Mouse (Mus musculus): ENCODE results near the gene Fli1. TPM values are rescaled to one million over a fixed set of nuclear protein-coding genes. Genes with fewer than 3 reads are reported as not detected.

The Fli1 gene
- polyA plus RNA-seq (2016; fragmentation: Nextera tagmentation; extraction: Ambion mirVana) = 13.9 and 17.6 TPM in 2 replicates

GRCm38 (mm10) chr9:32542212-32543039, at the start of gene Fli1:
TSS of gene Fli1 (minus strand) at chr9:32542861.
- DNase-seq (ENCODE audit: low spot score) = peak; percentile 63
- no peaks in the 10 kb centered on the region for H3K36me3 ChIP-seq
- peaks cover 100% of the 10 kb centered on the region for H3K27me3 ChIP-seq (ENCODE audit: low read depth, poor library complexity, severe bottlenecking)
- peak within 1 kb of the TSS; percentile 57; the same call in 1 of the 2 replicates for H3K27ac ChIP-seq (replicated peaks)
- peaks cover 76% of the 10 kb centered on the region for H3K4me1 ChIP-seq
- no peaks in the 10 kb centered on the region for H3K9me3 ChIP-seq (replicated peaks)
- WGBS = under 1% methylated on average over 41 of the region's 41 CpGs
- peak within 1 kb of the TSS; percentile 71 for H3K4me3 ChIP-seq

- Histone ChIP-seq H3K36me3 (no peaks in the 10 kb centered on the region), H3K4me3 (no peak overlapping the region), H3K27ac (replicated peaks) (peak overlapping the region; percentile 28; the same call in 1 of the 2 replicates), H3K27me3 (ENCODE audit: low read depth, poor library complexity, severe bottlenecking) (peaks cover 61% of the 10 kb centered on the region), H3K9me3 (replicated peaks) (no peaks in the 10 kb centered on the region), H3K4me1 (peaks cover 20% of the 10 kb centered on the region)
- WGBS = 10% methylated on average over 14 of the region's 14 CpGs
- DNase-seq (ENCODE audit: low spot score) = peak; percentile 68
These were observed 49.3 kb upstream of the Fli1 start for GRCm38 (mm10) chr9:32591732-32592582.

- WGBS = 59% methylated on average over 5 of the region's 5 CpGs
- peaks cover 47% of the 10 kb centered on the region for H3K27me3 ChIP-seq (ENCODE audit: low read depth, poor library complexity, severe bottlenecking)
- H3K4me3 ChIP-seq = no peak overlapping the region
- H3K27ac ChIP-seq (replicated peaks) = no peak overlapping the region
- DNase-seq (ENCODE audit: low spot score) = no peak
- H3K36me3 ChIP-seq = no peaks in the 10 kb centered on the region
- H3K9me3 ChIP-seq (replicated peaks) = no peaks in the 10 kb centered on the region
- peaks cover 20% of the 10 kb centered on the region for H3K4me1 ChIP-seq
These were observed 47.9 kb upstream of the Fli1 start for GRCm38 (mm10) chr9:32590571-32590970.

- Histone ChIP-seq H3K27me3 (ENCODE audit: low read depth, poor library complexity, severe bottlenecking) (peaks cover 40% of the 10 kb centered on the region), H3K36me3 (no peaks in the 10 kb centered on the region), H3K27ac (replicated peaks) (no peak overlapping the region), H3K4me3 (no peak overlapping the region), H3K9me3 (replicated peaks) (no peaks in the 10 kb centered on the region), H3K4me1 (peaks cover 16% of the 10 kb centered on the region)
- peak; percentile 81 for DNase-seq (ENCODE audit: low spot score)
- WGBS = 8% methylated on average over 8 of the region's 8 CpGs
These were observed 47.2 kb upstream of the Fli1 start for GRCm38 (mm10) chr9:32589900-32590299.

GRCm38 (mm10) chr9:32585357-32585756, 42.7 kb upstream of the Fli1 start:
- no peaks in the 10 kb centered on the region for H3K4me1 ChIP-seq
- H3K9me3 ChIP-seq (replicated peaks) = no peaks in the 10 kb centered on the region
- H3K36me3 ChIP-seq = no peaks in the 10 kb centered on the region
- H3K27me3 ChIP-seq (ENCODE audit: low read depth, poor library complexity, severe bottlenecking) = peaks cover 7% of the 10 kb centered on the region; the same call in 1 of the 2 replicates
- no peak overlapping the region for H3K4me3 ChIP-seq
- H3K27ac ChIP-seq (replicated peaks) = no peak overlapping the region
- no peak for DNase-seq (ENCODE audit: low spot score)
- WGBS = 37% methylated on average over 7 of the region's 7 CpGs

GRCm38 (mm10) chr9:32583905-32584304, 41.2 kb upstream of the Fli1 start:
- no peak overlapping the region for H3K27ac ChIP-seq (replicated peaks)
- no peak overlapping the region for H3K4me3 ChIP-seq
- 81% methylated on average over 6 of the region's 6 CpGs for WGBS
- no peaks in the 10 kb centered on the region for H3K4me1 ChIP-seq
- H3K27me3 ChIP-seq (ENCODE audit: low read depth, poor library complexity, severe bottlenecking) = peaks cover 7% of the 10 kb centered on the region; the same call in 1 of the 2 replicates
- no peaks in the 10 kb centered on the region for H3K9me3 ChIP-seq (replicated peaks)
- no peak for DNase-seq (ENCODE audit: low spot score)
- no peaks in the 10 kb centered on the region for H3K36me3 ChIP-seq

- Histone ChIP-seq H3K27ac (replicated peaks) (no peak overlapping the region), H3K9me3 (replicated peaks) (no peaks in the 10 kb centered on the region), H3K36me3 (no peaks in the 10 kb centered on the region), H3K4me3 (no peak overlapping the region), H3K27me3 (ENCODE audit: low read depth, poor library complexity, severe bottlenecking) (no peaks in the 10 kb centered on the region), H3K4me1 (no peaks in the 10 kb centered on the region)
- 85% methylated on average over 11 of the region's 11 CpGs for WGBS
- DNase-seq (ENCODE audit: low spot score) = no peak
These were observed 39.4 kb upstream of the Fli1 start for GRCm38 (mm10) chr9:32581851-32582573.

- 75% methylated on average over 2 of the region's 2 CpGs for whole genome bisulfite sequencing
- H3K27me3 ChIP-seq (ENCODE audit: low read depth, poor library complexity, severe bottlenecking) = no peaks in the 10 kb centered on the region
- H3K4me3 ChIP-seq = no peak overlapping the region
- H3K9me3 ChIP-seq (replicated peaks) = no peaks in the 10 kb centered on the region
- H3K36me3 ChIP-seq = no peaks in the 10 kb centered on the region
- no peak for DNase-seq (ENCODE audit: low spot score)
- no peaks in the 10 kb centered on the region for H3K4me1 ChIP-seq
- H3K27ac ChIP-seq (replicated peaks) = no peak overlapping the region
These were observed 35.8 kb upstream of the Fli1 start for GRCm38 (mm10) chr9:32578411-32578810.

GRCm38 (mm10) chr9:32573638-32574037, 31.0 kb upstream of the Fli1 start:
- Histone ChIP-seq H3K4me3 (no peak overlapping the region), H3K9me3 (replicated peaks) (no peaks in the 10 kb centered on the region), H3K4me1 (no peaks in the 10 kb centered on the region), H3K27me3 (ENCODE audit: low read depth, poor library complexity, severe bottlenecking) (no peaks in the 10 kb centered on the region), H3K36me3 (no peaks in the 10 kb centered on the region), H3K27ac (replicated peaks) (no peak overlapping the region)
- DNase-seq (ENCODE audit: low spot score) = no peak
- WGBS = 69% methylated on average over 4 of the region's 4 CpGs

GRCm38 (mm10) chr9:32571676-32572075, 29.0 kb upstream of the Fli1 start:
- H3K27ac ChIP-seq (replicated peaks) = no peak overlapping the region; the same call in 1 of the 2 replicates
- H3K4me1 ChIP-seq = no peaks in the 10 kb centered on the region
- H3K36me3 ChIP-seq = no peaks in the 10 kb centered on the region
- no peaks in the 10 kb centered on the region for H3K27me3 ChIP-seq (ENCODE audit: low read depth, poor library complexity, severe bottlenecking)
- DNase-seq (ENCODE audit: low spot score) = no peak
- 60% methylated on average over 4 of the region's 4 CpGs for WGBS
- no peaks in the 10 kb centered on the region for H3K9me3 ChIP-seq (replicated peaks)
- no peak overlapping the region for H3K4me3 ChIP-seq

- no peaks in the 10 kb centered on the region for H3K36me3 ChIP-seq
- no peak overlapping the region for H3K4me3 ChIP-seq
- WGBS = 93% methylated on average over 5 of the region's 5 CpGs
- H3K9me3 ChIP-seq (replicated peaks) = no peaks in the 10 kb centered on the region
- no peak for DNase-seq (ENCODE audit: low spot score)
- H3K4me1 ChIP-seq = no peaks in the 10 kb centered on the region
- no peak overlapping the region for H3K27ac ChIP-seq (replicated peaks)
- H3K27me3 ChIP-seq (ENCODE audit: low read depth, poor library complexity, severe bottlenecking) = no peaks in the 10 kb centered on the region
These were observed 27.9 kb upstream of the Fli1 start for GRCm38 (mm10) chr9:32570547-32570946.

- WGBS = 81% methylated on average over 4 of the region's 4 CpGs
- H3K4me1 ChIP-seq = peaks cover 3% of the 10 kb centered on the region; the same call in 1 of the 2 replicates
- no peaks in the 10 kb centered on the region for H3K9me3 ChIP-seq (replicated peaks)
- no peaks in the 10 kb centered on the region for H3K36me3 ChIP-seq
- no peak for DNase-seq (ENCODE audit: low spot score)
- no peak overlapping the region for H3K27ac ChIP-seq (replicated peaks)
- no peak overlapping the region for H3K4me3 ChIP-seq
- H3K27me3 ChIP-seq (ENCODE audit: low read depth, poor library complexity, severe bottlenecking) = no peaks in the 10 kb centered on the region; the same call in 1 of the 2 replicates
These were observed 26.6 kb upstream of the Fli1 start for GRCm38 (mm10) chr9:32569261-32569660.
